Mouse (Mus musculus): ENCODE results near the gene Gm10188.

GRCm38 (mm10) chr1:132186303-132186702 is 43.3 kb downstream of the Gm10188 start:
- TF ChIP-seq CTCF (conservative IDR thresholded peaks at IDR 0.05; ENCODE audit: low read length) (no peak), NANOG (IDR thresholded peaks at IDR 0.05; ENCODE audit: borderline replicate concordance, low read length) (no peak), POU5F1 (IDR thresholded peaks at IDR 0.05; ENCODE audit: borderline replicate concordance, low read length) (no peak)

Data from E14TG2a.4 (cell line).